Mouse (Mus musculus) bone marrow, adult 2 months (tissue): ENCODE measurements around the gene Atxn1.

Source experiments
- CTCF ChIP-seq: fragments of 200-500 bp; IDR thresholded peaks from 2 replicates; pipeline ENCODE4 v1.5.1; 2011; ENCODE audit warnings: low read length, control low read depth; ENCODE audit not compliant: control insufficient read depth, insufficient read depth
- POLR2A ChIP-seq: fragments of 200-500 bp; IDR thresholded peaks from 2 replicates; pipeline ENCODE4 v1.6.1; 2011; ENCODE audit warnings: low read depth, mild to moderate bottlenecking, control low read depth, low read length, borderline replicate concordance; ENCODE audit not compliant: control insufficient read depth

GRCm38 (mm10) chr13:45904456-45904855 lies 60.4 kb downstream of the Atxn1 start:
- no peak for TF ChIP-seq CTCF
- TF ChIP-seq POLR2A, result no peak
